Mouse (Mus musculus): ENCODE measurements around the gene Plcb1.

Plcb1 gene

GRCm38 (mm10) chr2:135067419-135067818, 281.6 kb downstream of the Plcb1 start:
- no peak for DNase-seq (ENCODE audit: low read depth, low spot score)

DNA sequence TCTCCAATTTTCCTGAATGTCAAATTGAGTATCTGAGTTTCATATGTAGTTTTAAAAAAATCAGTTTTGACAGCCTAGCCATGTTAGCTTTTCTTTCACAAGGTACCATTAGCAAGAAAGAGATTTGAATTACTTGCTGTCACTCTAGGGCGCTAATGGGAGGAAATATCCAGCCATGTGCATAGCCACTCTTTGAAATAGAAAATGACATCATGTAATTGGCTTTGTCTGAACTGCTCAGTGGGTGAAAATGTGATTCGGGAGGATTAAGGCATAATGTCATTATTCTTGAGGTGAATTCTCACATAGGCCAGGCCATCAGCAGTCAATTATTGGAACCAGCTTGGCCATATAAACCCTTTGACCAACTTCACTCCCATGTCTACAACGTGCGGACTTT, 285.5 kb downstream of the Plcb1 start:
- no peak for DNase-seq (ENCODE audit: low read depth, low spot score)

DNA sequence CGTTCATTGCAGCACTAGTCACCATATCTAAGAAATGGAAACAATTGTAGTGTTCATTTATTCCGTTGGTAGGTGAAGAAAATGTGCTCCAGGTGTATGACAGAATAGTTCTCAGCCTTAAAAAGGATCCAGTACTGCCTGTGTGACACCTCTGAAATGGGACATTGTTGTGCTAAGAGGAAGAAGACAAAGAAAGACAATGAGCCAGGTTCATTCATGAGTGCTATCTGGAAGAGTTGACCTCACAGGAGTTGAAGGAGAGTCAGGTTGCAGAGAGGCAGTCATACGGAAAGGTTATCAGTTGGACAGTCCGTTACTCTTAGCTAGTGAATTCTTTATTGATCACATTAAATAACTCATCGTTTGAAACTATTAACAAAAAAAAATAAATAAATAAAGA, 286.6 kb downstream of the Plcb1 start:
- no peak for DNase-seq (ENCODE audit: low read depth, low spot score)

- no peak for DNase-seq (ENCODE audit: low read depth, low spot score)
Measured at GRCm38 (mm10) chr2:135073014-135073413, 287.1 kb downstream of the Plcb1 start.

GRCm38 (mm10) chr2:135075375-135075774, 289.5 kb downstream of the Plcb1 start:
- no peak for DNase-seq (ENCODE audit: low read depth, low spot score)

DNA sequence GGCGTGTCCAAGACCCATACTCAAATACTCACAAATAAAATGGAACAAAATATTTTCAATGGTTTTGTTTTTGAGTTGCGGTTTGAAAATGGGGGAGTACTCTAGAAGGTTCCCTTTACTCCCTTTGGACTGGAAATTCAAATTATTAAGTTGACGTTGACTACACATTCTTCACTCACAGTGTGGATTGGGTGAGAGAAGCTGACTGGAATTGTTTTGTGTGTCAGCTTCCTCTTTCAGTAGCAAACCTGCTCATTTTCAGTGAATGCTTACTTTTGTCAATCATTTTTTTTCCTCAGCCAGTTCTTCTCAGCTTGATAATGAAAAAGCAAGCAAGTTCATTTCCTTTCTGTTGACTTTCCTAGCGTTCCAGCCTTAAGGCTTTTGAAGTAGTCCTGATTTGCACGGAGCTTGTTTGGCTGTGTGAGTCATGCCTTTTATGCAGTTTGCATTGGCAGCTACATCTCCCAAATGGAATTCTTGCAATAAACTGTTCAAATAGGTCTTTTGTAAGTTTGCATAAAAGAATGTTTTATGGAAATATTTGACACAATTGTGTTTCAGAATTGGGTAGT, 306.8 kb downstream of the Plcb1 start:
- no peak for DNase-seq (ENCODE audit: low read depth, low spot score)

GRCm38 (mm10) chr2:135101292-135101691, 315.4 kb downstream of the Plcb1 start:
- DNase-seq (ENCODE audit: low read depth, low spot score) = no peak

DNA sequence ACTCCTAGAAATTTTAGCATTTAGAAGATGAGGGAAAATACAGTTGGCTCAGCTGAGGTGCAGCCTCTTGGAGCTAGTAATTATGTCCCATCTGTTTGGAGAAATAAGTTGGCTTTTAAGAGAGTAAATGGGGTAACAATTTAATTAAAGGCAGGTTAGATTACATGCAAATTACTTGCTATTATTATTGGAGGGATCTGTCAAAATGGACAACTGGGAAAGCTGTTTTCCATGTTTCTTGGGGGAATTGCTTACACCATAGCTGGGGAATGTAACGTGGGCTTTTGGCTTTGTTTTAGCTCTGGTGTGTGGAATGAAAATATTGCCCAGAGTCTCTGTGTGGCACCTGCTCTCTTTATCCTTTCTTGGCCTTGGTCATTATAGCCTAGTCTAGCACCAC, 316.1 kb downstream of the Plcb1 start:
- DNase-seq (ENCODE audit: low read depth, low spot score) = no peak

DNA sequence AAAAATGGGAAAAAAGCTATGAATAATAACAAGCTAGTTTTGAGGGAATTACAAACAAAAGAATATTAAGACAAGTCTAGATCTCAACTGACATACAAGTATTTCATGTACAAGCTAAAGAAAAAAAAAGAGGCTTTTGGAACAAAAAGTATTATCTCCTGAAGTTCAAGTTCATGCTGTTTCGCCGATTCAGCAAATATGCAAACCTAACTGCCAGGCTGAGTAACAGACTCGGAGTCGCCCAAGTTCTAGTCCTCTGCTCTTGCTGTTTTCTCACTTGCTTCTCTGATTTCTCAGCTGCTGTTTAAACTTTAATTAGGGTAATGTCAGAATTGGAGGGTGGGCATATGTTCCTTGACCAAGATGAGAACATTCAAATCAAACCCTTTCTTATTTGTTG, 320.8 kb downstream of the Plcb1 start:
- DNase-seq (ENCODE audit: low read depth, low spot score) = no peak

DNA sequence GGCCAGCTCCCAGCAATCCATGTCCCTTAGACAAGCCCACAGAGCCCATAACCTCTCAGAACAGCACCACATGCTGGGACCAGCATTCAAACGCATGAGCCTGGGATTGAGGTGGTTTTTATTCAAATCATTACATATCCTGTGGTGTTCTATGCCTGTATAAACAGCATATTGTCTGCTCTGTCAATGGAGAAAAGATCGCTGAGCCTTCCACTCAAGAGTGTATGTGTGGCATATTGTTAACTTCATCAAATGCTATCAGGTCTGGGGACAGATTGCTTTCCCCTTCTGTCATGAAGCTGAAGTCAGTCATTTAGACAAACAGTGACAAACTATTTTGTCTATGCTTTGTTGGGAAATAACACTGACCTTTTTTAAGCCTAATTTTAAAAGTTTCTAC, 322.7 kb downstream of the Plcb1 start:
- DNase-seq (ENCODE audit: low read depth, low spot score) = no peak

DNA sequence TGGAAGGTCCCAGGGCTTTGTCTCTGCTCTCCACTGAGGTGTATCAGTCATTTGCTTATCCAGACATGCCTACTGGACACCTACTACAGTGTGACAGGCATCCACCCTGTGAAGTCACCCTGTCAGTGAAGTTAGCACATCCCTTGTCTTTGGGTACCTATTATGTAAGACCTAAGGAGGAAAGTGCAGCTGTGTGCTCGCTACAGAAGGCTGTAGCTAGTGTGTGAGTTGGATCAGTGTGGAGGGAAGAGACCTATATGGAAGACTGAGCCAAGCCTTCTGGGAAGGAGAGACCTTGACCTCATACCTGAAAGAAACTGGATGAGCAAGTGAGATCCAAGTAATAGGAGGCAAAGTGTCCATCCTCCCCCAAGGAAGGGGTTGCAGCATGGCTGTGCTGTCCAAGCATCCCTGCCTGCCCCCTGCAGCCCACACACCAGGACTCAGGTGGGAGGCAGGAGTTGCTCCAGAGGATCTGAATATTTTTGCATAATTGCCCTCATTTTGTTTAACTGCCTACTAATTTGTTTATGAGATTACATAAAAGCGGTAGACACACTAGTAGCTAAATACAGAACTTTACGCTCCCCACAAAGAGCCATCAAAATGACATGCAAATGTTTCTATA, 328.7 kb downstream of the Plcb1 start:
- DNase-seq (ENCODE audit: low read depth, low spot score) = no peak

GRCm38 (mm10) chr2:135123057-135123456, 337.2 kb downstream of the Plcb1 start:
- no peak for DNase-seq (ENCODE audit: low read depth, low spot score)

DNA sequence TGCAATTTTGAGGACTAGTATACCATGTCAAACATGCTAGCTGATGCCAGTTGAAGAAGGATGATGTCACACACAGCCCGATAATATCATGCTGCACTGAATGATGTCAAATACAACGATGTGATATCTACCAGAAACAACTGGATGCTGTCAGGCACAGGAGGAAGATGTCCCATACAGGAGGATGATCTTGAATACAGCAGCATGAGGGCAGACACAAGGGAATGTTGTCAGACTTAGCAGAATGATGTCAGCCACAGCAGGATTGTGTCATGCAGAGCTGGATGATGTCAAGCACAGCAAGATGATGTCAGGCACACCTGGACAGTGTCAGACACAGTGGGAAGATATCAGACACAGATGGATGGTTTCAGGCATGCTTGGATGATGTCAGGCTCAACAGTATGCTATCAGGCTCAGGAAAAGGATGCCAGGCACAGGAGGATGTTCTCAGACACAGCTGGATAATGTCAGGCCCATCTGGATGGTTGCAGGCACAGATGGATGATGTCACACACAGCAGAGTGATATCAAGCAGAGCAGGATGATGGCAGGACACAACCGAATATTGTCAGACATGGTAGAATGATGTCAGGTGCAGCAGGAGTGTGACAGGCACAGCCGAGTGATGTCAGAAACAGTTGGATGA, 338.0 kb downstream of the Plcb1 start:
- DNase-seq (ENCODE audit: low read depth, low spot score) = no peak

DNA sequence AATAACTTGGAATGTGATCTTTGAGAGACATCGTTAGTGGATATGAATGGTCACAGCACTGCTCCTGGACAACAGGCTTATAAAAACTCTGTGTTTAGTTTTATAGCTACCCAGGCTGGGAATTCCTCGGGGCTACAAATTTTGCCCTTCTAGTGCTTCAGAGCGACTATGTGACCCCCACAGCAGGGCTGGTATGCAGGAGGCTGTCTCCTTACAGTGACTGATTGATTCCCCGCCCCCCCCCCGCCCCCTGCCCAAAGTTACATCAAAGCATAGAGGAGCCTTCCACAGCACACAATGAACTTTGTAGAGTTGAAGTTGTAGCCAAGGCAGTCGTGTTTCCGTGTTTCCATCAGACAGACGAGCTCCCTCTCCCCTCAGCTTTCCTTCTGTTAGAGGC, 354.7 kb downstream of the Plcb1 start:
- no peak for DNase-seq (ENCODE audit: low read depth, low spot score)

- DNase-seq (ENCODE audit: low read depth, low spot score) = no peak
Measured at GRCm38 (mm10) chr2:135152289-135152688, 366.4 kb downstream of the Plcb1 start.

- DNase-seq (ENCODE audit: low read depth, low spot score) = no peak
Measured at GRCm38 (mm10) chr2:135153248-135153647, 367.4 kb downstream of the Plcb1 start.

- DNase-seq (ENCODE audit: low read depth, low spot score) = no peak
Measured at GRCm38 (mm10) chr2:135156055-135156454, 370.2 kb downstream of the Plcb1 start.

DNA sequence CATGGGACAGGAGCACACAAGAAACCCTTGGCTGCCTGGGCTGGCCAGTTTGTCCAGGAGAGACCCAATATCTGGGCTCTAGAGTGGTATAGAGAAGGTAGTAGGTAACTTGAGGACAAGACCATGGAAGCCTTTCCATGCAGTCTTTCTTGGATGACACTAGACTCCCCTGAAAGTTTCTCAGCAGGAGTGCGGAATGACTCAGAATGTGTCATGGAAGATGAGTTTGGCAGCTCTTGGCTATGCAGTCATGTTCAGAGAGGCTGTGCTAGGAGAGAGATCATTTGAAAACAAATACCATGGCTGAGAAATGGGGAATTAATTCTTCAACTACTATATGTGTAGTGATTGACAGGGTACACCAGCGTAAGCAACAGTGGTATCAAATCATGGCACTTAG, 372.1 kb downstream of the Plcb1 start:
- no peak for DNase-seq (ENCODE audit: low read depth, low spot score)

DNA sequence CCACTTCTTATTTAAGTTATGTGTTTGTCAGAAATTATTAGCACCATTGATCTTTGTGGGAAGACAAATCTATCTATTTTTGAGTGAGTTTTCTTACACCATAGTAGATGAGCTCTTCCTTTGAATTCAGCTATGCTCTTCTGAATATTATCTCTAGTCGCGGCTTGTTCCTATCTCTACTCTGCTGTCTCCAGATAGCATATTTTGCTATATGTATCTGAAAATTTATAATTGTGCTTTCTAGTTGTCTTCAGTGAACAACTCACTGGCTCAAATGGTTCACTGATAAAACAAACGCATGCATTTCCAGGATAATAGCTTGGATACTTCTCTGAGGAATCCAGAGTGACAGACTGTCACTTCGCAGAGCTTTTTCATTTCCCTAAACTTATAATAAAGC, 375.8 kb downstream of the Plcb1 start:
- DNase-seq (ENCODE audit: low read depth, low spot score) = no peak

DNA sequence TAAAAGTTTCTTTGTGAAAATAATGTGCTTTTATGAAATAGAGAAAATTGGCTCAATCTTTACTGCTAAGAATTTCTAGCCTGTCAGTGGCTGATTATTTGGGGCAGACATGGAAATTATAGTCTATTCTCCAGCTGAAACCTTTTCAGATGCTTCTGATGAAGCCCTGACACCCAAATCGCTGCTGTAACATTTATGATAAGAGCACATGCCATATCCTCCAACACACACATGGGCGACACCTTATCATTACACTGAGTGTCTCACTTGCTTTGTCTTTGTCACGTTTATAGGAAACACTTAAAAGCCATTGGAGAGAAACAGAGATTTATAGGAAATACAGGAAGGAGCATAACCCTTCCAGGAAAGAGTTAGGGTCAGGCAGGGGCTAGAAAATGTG, 379.6 kb downstream of the Plcb1 start:
- no peak for DNase-seq (ENCODE audit: low read depth, low spot score)

DNA sequence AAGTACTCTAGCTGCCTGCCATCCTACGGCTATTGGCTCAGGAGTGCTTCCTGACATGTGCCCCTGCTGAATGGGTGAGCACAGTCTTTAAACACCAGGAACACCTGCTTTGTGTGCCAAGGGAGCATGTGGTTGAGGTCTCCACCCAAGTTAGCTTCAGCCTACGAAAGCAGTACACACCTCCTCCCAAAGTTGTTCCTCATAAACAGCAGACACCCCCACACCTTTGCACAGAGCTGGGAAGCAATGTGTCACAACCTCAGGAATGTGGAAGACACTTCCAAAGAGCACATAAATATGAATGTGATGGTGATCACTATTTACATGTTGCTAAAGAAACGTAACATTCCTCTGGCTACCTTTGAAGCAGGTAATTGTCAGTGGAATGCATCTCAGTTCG, 389.7 kb downstream of the Plcb1 start:
- DNase-seq (ENCODE audit: low read depth, low spot score) = no peak

- no peak for DNase-seq (ENCODE audit: low read depth, low spot score)
Measured at GRCm38 (mm10) chr2:135187659-135188058, 401.8 kb downstream of the Plcb1 start.

DNA sequence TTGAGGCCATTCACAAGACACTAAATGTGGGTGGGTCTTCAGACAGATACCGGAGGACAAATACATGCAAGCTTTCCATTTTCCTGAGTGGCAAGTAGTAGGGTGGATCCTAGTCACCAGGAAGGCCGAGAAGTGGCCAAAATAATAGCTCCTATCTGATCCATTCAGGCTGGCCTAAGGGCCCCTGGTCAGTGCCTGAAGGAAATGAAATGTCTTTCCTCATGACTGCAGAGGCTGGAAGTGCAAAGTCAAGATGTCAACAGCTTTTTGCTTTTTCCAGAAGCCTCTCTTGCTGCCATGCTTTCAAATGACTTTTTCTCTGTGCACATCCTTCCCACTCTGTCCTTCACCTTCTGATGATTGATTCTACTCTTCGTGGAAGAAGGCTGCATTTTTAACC, 415.0 kb downstream of the Plcb1 start:
- DNase-seq (ENCODE audit: low read depth, low spot score) = no peak
